Mouse (Mus musculus) thymus, adult 2 months (tissue): Measurements from ENCODE around the gene Rpf2.

Experiments used
- CTCF ChIP-seq: fragments of 200-500 bp; IDR thresholded peaks from 2 replicates; pipeline ENCODE4 v1.5.1; 2012; ENCODE audit warnings: mild to moderate bottlenecking, control low read depth, low read length, moderate library complexity, borderline replicate concordance; ENCODE audit not compliant: control insufficient read depth, poor library complexity, insufficient read depth; ENCODE audit errors: extremely low read depth
- POLR2A ChIP-seq: fragments of 200-500 bp; IDR thresholded peaks from 2 replicates; pipeline ENCODE4 v1.6.1; 2012; ENCODE audit warnings: mild to moderate bottlenecking, low read length, control low read depth, moderate library complexity; ENCODE audit not compliant: control insufficient read depth, poor library complexity, insufficient read depth; ENCODE audit errors: extremely low read depth

DNA sequence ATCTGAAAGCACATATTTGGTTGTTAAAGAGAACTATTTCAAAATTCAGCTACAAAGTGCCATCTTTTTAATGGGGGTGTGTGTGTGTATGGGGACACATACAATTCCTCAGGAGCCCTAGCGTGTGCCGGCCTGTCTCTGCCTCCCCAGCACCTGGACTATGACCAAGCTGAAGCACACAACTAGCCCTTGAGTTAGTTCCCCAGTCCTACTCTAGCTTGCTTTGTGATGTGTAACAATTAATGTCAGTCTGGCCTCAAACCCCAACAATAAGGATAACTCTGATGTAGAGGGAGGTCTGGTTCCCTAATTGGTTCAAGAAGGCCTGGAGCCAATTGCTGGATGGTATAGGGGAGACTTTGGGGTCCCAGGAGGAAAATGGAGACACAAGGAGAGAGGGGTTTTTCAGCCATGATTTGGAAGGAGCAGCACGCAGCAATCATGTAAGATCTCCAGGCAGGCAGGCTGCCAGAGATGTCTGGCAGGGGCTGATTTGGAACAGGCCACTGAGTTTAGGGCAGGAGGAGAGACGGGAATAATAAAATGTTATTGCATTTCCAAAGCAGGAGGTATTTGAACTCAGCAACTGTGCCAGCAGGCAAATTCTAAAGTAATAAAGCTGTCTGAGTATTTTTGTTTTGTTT, 19.1 kb downstream of the Rpf2 start:
- no peak for TF ChIP-seq CTCF
- TF ChIP-seq POLR2A, result no peak
